Mouse (Mus musculus): ENCODE measurements at regions not wholly inside any gene's neighbourhood (a gene's known extent, or its start where the extent isn't known, plus 50 kb on each side); places are given as distances from the start of the nearest gene placed in this dataset.

GRCm38 (mm10) chr7:40248521-40248920 is 649.6 kb upstream of the Vstm2b start:
- TF ChIP-seq CTCF (IDR thresholded peaks at IDR 0.05; ENCODE audit: low read depth), result no peak
- TF ChIP-seq EP300 (IDR thresholded peaks at IDR 0.05; ENCODE audit: low read depth), result no peak

All from heart, postnatal 0 days (tissue).